Mouse (Mus musculus): ENCODE measurements around the gene Cpox.

GRCm38 (mm10) chr16:58663816-58664215, 6.3 kb upstream of the Cpox start:
- TF ChIP-seq CTCF (conservative IDR thresholded peaks at IDR 0.05; ENCODE audit: low read length) = no peak
- TF ChIP-seq NANOG (IDR thresholded peaks at IDR 0.05; ENCODE audit: borderline replicate concordance, low read length) = no peak
- TF ChIP-seq POU5F1 (IDR thresholded peaks at IDR 0.05; ENCODE audit: borderline replicate concordance, low read length) = no peak

Measured in E14TG2a.4 (cell line).